Mouse (Mus musculus) forebrain, postnatal 0 days (tissue): ENCODE measurements at regions not wholly inside any gene's neighbourhood (a gene's known extent, or its start where the extent isn't known, plus 50 kb on each side); places are given as distances from the start of the nearest gene placed in this dataset.

Source experiments
- ATAC-seq: fragments of 200-750 bp; cut with Nextera tagmentation; 2 replicates; pipeline ENCODE4 v1.8.0; 2017; ENCODE audit warnings: mild to moderate bottlenecking, moderate library complexity
- DNase-seq: peaks from one replicate; pipeline ENCODE4 v3.0.0-alpha.2; 2015
- H3K27ac ChIP-seq: fragments of 300-500 bp; sonication (generic); 2 replicates; pipeline ENCODE4 v1.5.1; 2014; ENCODE audit warnings: low read depth, mild to moderate bottlenecking, antibody characterized with exemption, low read length, moderate library complexity, mixed read lengths
- H3K27me3 ChIP-seq: fragments of 300-500 bp; sonication (generic); 2 replicates; pipeline ENCODE4 v1.6.1; 2014; ENCODE audit warnings: mild to moderate bottlenecking, low read length, mixed read lengths; ENCODE audit not compliant: insufficient read depth
- H3K36me3 ChIP-seq: fragments of 300-500 bp; sonication (generic); 2 replicates; pipeline ENCODE4 v1.6.1; 2014; ENCODE audit warnings: mild to moderate bottlenecking, moderate library complexity; ENCODE audit not compliant: insufficient read depth
- H3K4me1 ChIP-seq: fragments of 300-500 bp; sonication (generic); 2 replicates; pipeline ENCODE4 v1.6.1; 2014; ENCODE audit warnings: antibody characterized with exemption; ENCODE audit not compliant: insufficient read depth
- H3K4me2 ChIP-seq: fragments of 300-500 bp; sonication (generic); 2 replicates; pipeline ENCODE4 v1.6.1; 2014; ENCODE audit warnings: low read depth, mild to moderate bottlenecking, moderate library complexity
- H3K4me3 ChIP-seq: fragments of 300-500 bp; sonication (generic); 2 replicates; pipeline ENCODE4 v1.5.1; 2014; ENCODE audit warnings: low read depth, low read length, mixed read lengths
- H3K9ac ChIP-seq: fragments of 300-500 bp; sonication (generic); 2 replicates; pipeline ENCODE4 v1.6.1; 2014; ENCODE audit warnings: mild to moderate bottlenecking
- H3K9me3 ChIP-seq: fragments of 300-500 bp; sonication (generic); 2 replicates; pipeline ENCODE4 v1.6.1; 2016; ENCODE audit warnings: low read length
- CTCF ChIP-seq: sonication (generic); IDR thresholded peaks from 2 replicates; pipeline ENCODE4 v1.5.1; 2016; ENCODE audit warnings: antibody characterized with exemption, control low read depth, low read depth
- WGBS: fragments of 180-500 bp; shearing (Covaris S2); extraction: QIAGEN DNeasy Blood & Tissue Kit; methylation state at CpG from one replicate; pipeline ENCODE4 v1.1.7; 2014; 5-methylcytosine and 5-hydroxymethylcytosine counted together

- Histone ChIP-seq H3K9ac (no peak overlapping the region), H3K27me3 (no peaks in the 10 kb centered on the region), H3K4me1 (no peaks in the 10 kb centered on the region), H3K4me3 (no peak overlapping the region), H3K27ac (no peak overlapping the region), H3K36me3 (no peaks in the 10 kb centered on the region), H3K9me3 (no peaks in the 10 kb centered on the region), H3K4me2 (no peak overlapping the region)
- DNase-seq (no peak), ATAC-seq (no peak)
- 60% methylated on average over 3 of the region's 3 CpGs for WGBS
- no peak for TF ChIP-seq CTCF
Observed at GRCm38 (mm10) chr16:30757556-30757955, 158.0 kb downstream of the Fam43a start.

GRCm38 (mm10) chr16:30758041-30758440, 158.5 kb downstream of the Fam43a start:
- H3K27ac ChIP-seq: no peak overlapping the region
- H3K4me3 ChIP-seq: no peak overlapping the region
- H3K36me3 ChIP-seq: no peaks in the 10 kb centered on the region
- DNase-seq (no peak), ATAC-seq (no peak)
- no peaks in the 10 kb centered on the region for H3K9me3 ChIP-seq
- H3K4me2 ChIP-seq: no peak overlapping the region
- WGBS: 84% methylated on average over 6 of the region's 6 CpGs
- no peaks in the 10 kb centered on the region for H3K27me3 ChIP-seq
- H3K4me1 ChIP-seq: no peaks in the 10 kb centered on the region
- no peak overlapping the region for H3K9ac ChIP-seq
- TF ChIP-seq CTCF: no peak

GRCm38 (mm10) chr16:30759503-30759902, 160.0 kb downstream of the Fam43a start:
- WGBS: 88% methylated on average over 8 of the region's 8 CpGs
- H3K27ac ChIP-seq: no peak overlapping the region
- H3K4me2 ChIP-seq: no peak overlapping the region
- H3K27me3 ChIP-seq: no peaks in the 10 kb centered on the region
- no peaks in the 10 kb centered on the region for H3K4me1 ChIP-seq
- H3K9ac ChIP-seq: no peak overlapping the region
- ATAC-seq (no peak), DNase-seq (no peak)
- no peak for TF ChIP-seq CTCF
- H3K9me3 ChIP-seq: no peaks in the 10 kb centered on the region
- H3K4me3 ChIP-seq: no peak overlapping the region
- H3K36me3 ChIP-seq: no peaks in the 10 kb centered on the region

GRCm38 (mm10) chr16:30761201-30761710, 161.7 kb downstream of the Fam43a start:
- 72% methylated on average over 8 of the region's 8 CpGs for WGBS
- Histone ChIP-seq H3K27ac (no peak overlapping the region), H3K9me3 (no peaks in the 10 kb centered on the region), H3K9ac (no peak overlapping the region), H3K4me1 (no peaks in the 10 kb centered on the region), H3K4me2 (no peak overlapping the region), H3K36me3 (no peaks in the 10 kb centered on the region), H3K4me3 (no peak overlapping the region), H3K27me3 (no peaks in the 10 kb centered on the region)
- ATAC-seq (no peak), DNase-seq (no peak)
- no peak for TF ChIP-seq CTCF

GRCm38 (mm10) chr16:30762898-30763595, 163.5 kb downstream of the Fam43a start:
- DNase-seq (no peak), ATAC-seq (no peak)
- Histone ChIP-seq H3K4me2 (no peak overlapping the region), H3K27ac (no peak overlapping the region), H3K9me3 (no peaks in the 10 kb centered on the region), H3K36me3 (no peaks in the 10 kb centered on the region), H3K4me3 (no peak overlapping the region), H3K4me1 (no peaks in the 10 kb centered on the region), H3K9ac (no peak overlapping the region), H3K27me3 (no peaks in the 10 kb centered on the region)
- TF ChIP-seq CTCF: no peak
- 79% methylated on average over 14 of the region's 14 CpGs for WGBS

GRCm38 (mm10) chr16:30765591-30765990, 166.1 kb downstream of the Fam43a start:
- Histone ChIP-seq H3K4me2 (no peak overlapping the region), H3K4me3 (no peak overlapping the region), H3K27me3 (no peaks in the 10 kb centered on the region), H3K36me3 (no peaks in the 10 kb centered on the region), H3K27ac (no peak overlapping the region), H3K4me1 (no peaks in the 10 kb centered on the region), H3K9ac (no peak overlapping the region), H3K9me3 (no peaks in the 10 kb centered on the region)
- TF ChIP-seq CTCF: no peak
- 79% methylated on average over 4 of the region's 4 CpGs for WGBS
- DNase-seq (no peak), ATAC-seq (no peak)

- Histone ChIP-seq H3K9me3 (no peaks in the 10 kb centered on the region), H3K36me3 (no peaks in the 10 kb centered on the region), H3K27me3 (no peaks in the 10 kb centered on the region), H3K4me3 (no peak overlapping the region), H3K4me2 (no peak overlapping the region), H3K9ac (no peak overlapping the region), H3K4me1 (no peaks in the 10 kb centered on the region), H3K27ac (no peak overlapping the region)
- WGBS: 37% methylated on average over 5 of the region's 5 CpGs
- no peak for TF ChIP-seq CTCF
- ATAC-seq: no peak; the same call in 1 of the 2 replicates
- DNase-seq: no peak
Observed at GRCm38 (mm10) chr16:30769007-30769442, 169.5 kb downstream of the Fam43a start.
